In genomic region chr6:94898881-94899280, GRCm38 (mm10) we compare ENCODE assay signal across 18 mouse cellular contexts.
"Had no signal": no experiment of that assay in that cellular context is flagged by ENCODE, and none has a peak within 500 bp of the region (broad histone marks: within the 10 kb centered on the region; RNA-seq: fewer than 3 reads in every experiment).

No protein-coding gene starts in this region.

- H3K27me3 ChIP-seq: limb, embryonic 12.5 days; limb, embryonic 15.5 days had no signal

- H3K4me2 ChIP-seq: limb, embryonic 12.5 days; limb, embryonic 15.5 days; liver, embryonic 11.5 days; lung, embryonic 14.5 days; midbrain, embryonic 11.5 days had no signal

- H3K36me3 ChIP-seq: limb, embryonic 12.5 days; limb, embryonic 15.5 days had no signal

- H3K4me1 ChIP-seq: limb, embryonic 15.5 days had no signal

- H3K9ac ChIP-seq: limb, embryonic 12.5 days; limb, embryonic 15.5 days; liver, embryonic 14.5 days; liver, postnatal 0 days; lung, embryonic 14.5 days had no signal

- DNase-seq: left cerebral cortex, postnatal 4 days; liver, postnatal 0 days; lung, embryonic 14.5 days; lung, postnatal 14 days; lung, postnatal 4 days; midbrain, embryonic 14.5 days; thymus, adult 2 months; thymus, postnatal 14 days; thymus, postnatal 4 days had no signal

- H3K4me3 ChIP-seq: limb, embryonic 12.5 days; limb, embryonic 15.5 days had no signal

- ATAC-seq: inflammation-experienced regulatory T-cells, adult 6 months; intestine, embryonic 16.5 days; liver, postnatal 0 days had no signal

- H3K9me3 ChIP-seq: limb, embryonic 12.5 days; limb, embryonic 15.5 days had no signal

- H3K27ac ChIP-seq: kidney, postnatal 0 days; limb, embryonic 12.5 days; limb, embryonic 15.5 days; liver, embryonic 14.5 days; stomach, postnatal 0 days had no signal
